Mouse (Mus musculus) kidney, postnatal 0 days (tissue): ENCODE results near the gene Dnajb12. TPM values are rescaled to one million over a fixed set of nuclear protein-coding genes. Genes with fewer than 3 reads are reported as not detected.

Experiments
- ATAC-seq: fragments of 200-750 bp; cut with Nextera tagmentation; replicated peaks from 2 replicates; pipeline ENCODE4 v1.8.0; 2017; ENCODE audit warnings: low read depth, moderate number of reproducible peaks, moderate TSS enrichment, moderate library complexity; ENCODE audit not compliant: low FRiP score
- DNase-seq: peaks from one replicate; pipeline ENCODE4 v3.0.0-alpha.2; 2016; ENCODE audit warnings: low spot score
- H3K27ac ChIP-seq: fragments of 300-500 bp; sonication (generic); 2 replicates; pipeline ENCODE4 v1.5.1; 2014; ENCODE audit warnings: mild to moderate bottlenecking
- H3K27me3 ChIP-seq: fragments of 300-500 bp; sonication (generic); 2 replicates; pipeline ENCODE4 v1.6.1; 2014; ENCODE audit warnings: low read length, mixed read lengths; ENCODE audit not compliant: insufficient read depth
- H3K36me3 ChIP-seq: fragments of 300-500 bp; sonication (generic); 2 replicates; pipeline ENCODE4 v1.6.1; 2014; ENCODE audit warnings: low read length, mixed read lengths; ENCODE audit not compliant: insufficient read depth
- H3K4me1 ChIP-seq: fragments of 300-500 bp; sonication (generic); replicated peaks from 2 replicates; pipeline ENCODE4 v1.6.1; 2014; ENCODE audit warnings: antibody characterized with exemption, low read length, mixed read lengths; ENCODE audit not compliant: insufficient read depth
- H3K4me2 ChIP-seq: fragments of 300-500 bp; sonication (generic); 2 replicates; pipeline ENCODE4 v1.6.1; 2014; ENCODE audit warnings: mild to moderate bottlenecking, low read length, moderate library complexity, mixed read lengths
- H3K4me3 ChIP-seq: fragments of 300-500 bp; sonication (generic); replicated peaks from 2 replicates; pipeline ENCODE4 v1.5.1; 2014; ENCODE audit warnings: low read depth, low read length
- H3K9ac ChIP-seq: fragments of 300-500 bp; sonication (generic); 2 replicates; pipeline ENCODE4 v1.6.1; 2014; ENCODE audit warnings: low read depth, low read length
- H3K9me3 ChIP-seq: fragments of 300-500 bp; sonication (generic); replicated peaks from 2 replicates; pipeline ENCODE4 v1.6.1; 2016; ENCODE audit warnings: low read length, inconsistent platforms, mixed read lengths
- CTCF ChIP-seq: IDR thresholded peaks from 2 replicates; pipeline ENCODE4 v1.5.1; 2016; ENCODE audit warnings: antibody characterized with exemption, low read depth, mild to moderate bottlenecking, moderate library complexity
- WGBS: fragments of 180-500 bp; shearing (Covaris S2); extraction: QIAGEN DNeasy Blood & Tissue Kit; methylation state at CpG from one replicate; pipeline ENCODE4 v1.1.7; 2014; 5-methylcytosine and 5-hydroxymethylcytosine counted together
- polyA plus RNA-seq: library from polyadenylated mRNA; unstranded; fragments of >200 nt; fragmentation: Nextera tagmentation; extraction: Ambion mirVana; gene quantifications from 2 replicates; pipeline ENCODE4 v1.2.1, GENCODE M21; 2015

Dnajb12 gene
- polyA plus RNA-seq, 1 experiment from 2014 or later: 27.9 TPM

GRCm38 (mm10) chr10:59885174-59886080 lies 6.1 kb downstream of the Dnajb12 start:
- Histone ChIP-seq H3K4me2 (no peak overlapping the region), H3K4me1 (peaks cover 9% of the 10 kb centered on the region), H3K9ac (no peak overlapping the region), H3K4me3 (no peak overlapping the region), H3K9me3 (no peaks in the 10 kb centered on the region), H3K36me3 (peaks cover 10% of the 10 kb centered on the region; the same call in 1 of the 2 replicates), H3K27ac (peak overlapping the region; percentile 0; the same call in 1 of the 2 replicates), H3K27me3 (no peaks in the 10 kb centered on the region)
- TF ChIP-seq CTCF: no peak
- WGBS: 85% methylated on average over 14 of the region's 14 CpGs
- no peak for DNase-seq
- 0 out of 2 replicates have a peak, but pooled peaks have one; percentile 8 for ATAC-seq

DNA sequence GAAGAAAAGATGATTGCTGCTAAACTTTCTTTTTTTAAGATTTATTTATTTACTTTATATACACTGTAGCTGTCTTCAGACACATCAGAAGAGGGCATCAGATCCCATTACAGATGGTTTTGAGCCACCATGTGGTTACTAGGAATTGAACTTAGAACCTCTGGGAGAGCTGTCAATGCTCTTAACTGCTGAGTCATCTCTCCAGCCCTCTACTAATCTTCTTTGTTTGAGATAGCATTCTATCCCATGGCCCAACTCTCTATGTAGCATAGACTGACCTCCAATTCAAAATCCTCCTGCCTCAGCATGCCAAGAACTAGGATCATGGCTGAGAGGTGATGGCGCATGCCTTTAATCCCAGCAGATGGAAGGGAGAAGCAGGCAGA lies 6.7 kb downstream of the Dnajb12 start:
- no peak for DNase-seq
- no peak for ATAC-seq
- TF ChIP-seq CTCF: no peak
- Histone ChIP-seq H3K4me2 (no peak overlapping the region), H3K27me3 (no peaks in the 10 kb centered on the region), H3K4me3 (no peak overlapping the region), H3K27ac (no peak overlapping the region), H3K4me1 (peaks cover 2% of the 10 kb centered on the region; the same call in 1 of the 2 replicates), H3K9ac (no peak overlapping the region), H3K36me3 (peaks cover 12% of the 10 kb centered on the region; the same call in 1 of the 2 replicates), H3K9me3 (no peaks in the 10 kb centered on the region)
- 96% methylated on average over 1 of the region's 1 CpGs for WGBS

DNA sequence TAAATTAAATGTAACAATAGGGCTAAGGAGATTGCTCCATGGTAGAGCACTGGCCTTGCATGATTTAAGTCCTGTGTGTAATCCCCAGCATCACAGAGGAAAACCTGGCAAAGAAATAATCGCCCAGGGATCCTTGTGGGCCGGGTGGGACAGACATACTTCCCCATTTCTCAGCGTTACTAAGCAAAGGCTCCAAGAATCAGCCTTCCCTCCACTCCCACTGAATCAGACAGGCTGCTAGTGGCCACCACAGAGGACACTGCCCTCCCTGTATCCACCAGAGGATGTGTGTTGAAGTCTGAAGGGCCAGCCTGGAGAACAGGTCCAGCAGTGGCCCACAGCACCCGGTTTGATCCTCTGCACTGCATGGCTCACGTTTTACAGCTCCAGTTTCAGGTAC lies 8.1 kb downstream of the Dnajb12 start:
- ATAC-seq: no peak
- no peak overlapping the region for H3K9ac ChIP-seq
- no peaks in the 10 kb centered on the region for H3K27me3 ChIP-seq
- H3K4me2 ChIP-seq: no peak overlapping the region
- H3K4me3 ChIP-seq: no peak overlapping the region
- no peaks in the 10 kb centered on the region for H3K4me1 ChIP-seq
- H3K36me3 ChIP-seq: peaks cover 19% of the 10 kb centered on the region
- no peak for DNase-seq
- WGBS: 83% methylated on average over 5 of the region's 5 CpGs
- H3K27ac ChIP-seq: no peak overlapping the region
- TF ChIP-seq CTCF: no peak
- no peaks in the 10 kb centered on the region for H3K9me3 ChIP-seq

- Histone ChIP-seq H3K4me3 (no peak overlapping the region), H3K9me3 (no peaks in the 10 kb centered on the region), H3K27ac (no peak overlapping the region), H3K4me1 (no peaks in the 10 kb centered on the region), H3K27me3 (no peaks in the 10 kb centered on the region), H3K9ac (no peak overlapping the region), H3K36me3 (peaks cover 33% of the 10 kb centered on the region), H3K4me2 (no peak overlapping the region)
- 84% methylated on average over 7 of the region's 7 CpGs for WGBS
- ATAC-seq (no peak), DNase-seq (no peak)
- TF ChIP-seq CTCF: no peak
Observed at GRCm38 (mm10) chr10:59889339-59889738, 10.0 kb downstream of the Dnajb12 start.

DNA sequence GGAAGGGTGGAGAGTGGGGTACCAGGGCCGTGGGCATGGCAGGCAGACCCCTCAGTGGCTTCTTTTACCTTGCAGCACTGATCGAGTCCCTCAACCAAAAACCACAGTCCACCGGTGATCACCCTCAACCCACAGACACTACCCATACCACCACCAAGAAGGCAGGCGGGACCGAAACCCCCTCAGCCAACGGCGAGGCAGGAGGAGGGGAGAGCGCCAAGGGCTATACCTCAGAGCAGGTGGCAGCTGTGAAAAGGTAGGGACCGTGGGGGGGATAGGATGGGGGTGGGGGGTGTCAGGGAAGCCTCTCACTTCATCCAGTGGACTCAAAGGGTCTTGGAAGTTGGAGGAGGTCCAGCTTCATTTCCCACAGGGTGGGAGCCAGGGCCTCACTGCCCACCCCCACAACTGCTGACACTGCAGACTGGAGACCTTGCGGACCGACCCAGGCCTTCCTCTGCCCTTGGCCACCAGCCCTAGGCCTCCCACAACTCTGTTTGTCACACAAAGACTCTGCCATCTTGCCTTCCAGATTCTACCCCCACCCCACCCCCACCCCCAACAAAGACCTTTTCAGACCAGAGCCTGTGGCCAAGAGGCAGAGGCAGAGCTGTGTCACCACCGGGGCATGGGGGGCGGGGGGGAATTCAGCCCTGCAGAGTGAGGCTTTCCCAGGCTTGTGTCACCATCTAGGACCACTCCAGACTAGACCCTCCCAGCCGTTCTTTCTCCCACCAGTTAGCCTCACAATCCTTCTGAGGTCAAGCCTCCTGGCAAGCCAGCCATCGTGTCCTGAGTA lies 10.8 kb downstream of the Dnajb12 start:
- H3K4me3 ChIP-seq: no peak overlapping the region
- WGBS: 85% methylated on average over 15 of the region's 15 CpGs
- no peaks in the 10 kb centered on the region for H3K27me3 ChIP-seq
- DNase-seq (no peak), ATAC-seq (no peak)
- no peak overlapping the region for H3K9ac ChIP-seq
- H3K9me3 ChIP-seq: no peaks in the 10 kb centered on the region
- H3K4me2 ChIP-seq: no peak overlapping the region
- no peaks in the 10 kb centered on the region for H3K4me1 ChIP-seq
- TF ChIP-seq CTCF: no peak
- H3K36me3 ChIP-seq: peaks cover 36% of the 10 kb centered on the region
- H3K27ac ChIP-seq: no peak overlapping the region

DNA sequence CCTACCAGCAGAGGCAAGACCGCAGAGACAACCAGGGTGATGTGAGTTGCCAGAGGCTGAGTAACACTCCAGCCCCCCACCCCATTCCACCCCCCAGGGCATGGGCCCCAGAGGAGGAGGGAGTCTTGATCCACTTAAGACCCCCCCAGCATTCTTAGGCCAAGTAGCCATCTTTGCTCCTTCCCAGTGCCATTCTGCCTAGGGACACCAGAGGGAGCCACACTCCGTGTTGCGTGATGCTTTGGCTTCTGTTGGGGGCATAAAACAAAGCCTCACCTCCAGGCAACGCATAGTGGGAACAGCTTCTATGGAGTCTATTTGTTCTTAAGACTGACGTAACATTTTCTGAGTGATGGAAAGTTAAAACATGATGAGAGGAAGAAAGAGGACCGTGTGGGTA lies 13.6 kb downstream of the Dnajb12 start:
- peaks cover 5% of the 10 kb centered on the region; the same call in 1 of the 2 replicates for H3K4me1 ChIP-seq
- no peak overlapping the region for H3K4me3 ChIP-seq
- H3K27me3 ChIP-seq: no peaks in the 10 kb centered on the region
- H3K9me3 ChIP-seq: no peaks in the 10 kb centered on the region
- 38% methylated on average over 6 of the region's 6 CpGs for WGBS
- DNase-seq (peak; percentile 75), ATAC-seq (no peak)
- H3K27ac ChIP-seq: no peak overlapping the region
- TF ChIP-seq CTCF: peak; percentile 97
- H3K4me2 ChIP-seq: no peak overlapping the region
- no peak overlapping the region for H3K9ac ChIP-seq
- H3K36me3 ChIP-seq: peaks cover 55% of the 10 kb centered on the region
